21 mouse cellular contexts compared by ENCODE assay signal in the genomic region with DNA sequence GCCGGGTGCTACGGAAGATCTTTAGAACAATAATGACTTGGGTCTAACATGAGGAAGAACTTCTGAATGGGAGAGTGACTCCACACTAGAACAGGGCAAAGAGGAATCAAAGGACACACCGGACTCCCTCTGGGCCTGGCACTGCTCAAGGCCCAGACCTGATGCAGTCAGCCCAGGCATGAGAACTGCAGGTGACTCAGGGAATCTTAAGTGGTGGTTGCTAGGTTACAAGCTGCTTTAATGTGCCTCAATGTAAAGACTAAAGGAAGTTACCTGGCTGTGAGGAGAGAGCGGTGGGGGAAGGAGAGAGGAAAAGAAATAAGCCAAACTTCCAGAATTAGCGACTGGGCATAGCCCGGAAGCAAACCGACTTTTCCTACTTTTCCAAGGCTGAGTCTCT. TPM values are rescaled to one million over a fixed set of nuclear protein-coding genes. Genes with fewer than 3 reads are reported as not detected.
A peak's percentile ranks its signal among the peaks of the same experiment; 100 is the strongest.
DNase-seq lines count a peak whose midpoint lies in the region; ATAC-seq and TF ChIP-seq lines count a peak whose summit lies in the region.
"Had no signal": no experiment of that assay in that cellular context is flagged by ENCODE, and none has a peak within 500 bp of the region (broad histone marks: within the 10 kb centered on the region; RNA-seq: fewer than 3 reads in every experiment).

No protein-coding gene starts in this region.

- no peaks in the 10 kb centered on the region for H3K36me3 ChIP-seq in embryonic facial prominence, embryonic 14.5 days (ENCODE audit: control insufficient read depth, insufficient read depth, low read length)
- H3K36me3 ChIP-seq in embryonic facial prominence, embryonic 10.5 days (replicated peaks): no peaks in the 10 kb centered on the region
- H3K36me3 ChIP-seq in lung, embryonic 16.5 days (ENCODE audit: control insufficient read depth, insufficient read depth, low read length): no peaks in the 10 kb centered on the region
- H3K36me3 ChIP-seq in forebrain, postnatal 0 days (ENCODE audit: insufficient read depth): no peaks in the 10 kb centered on the region
- H3K36me3 ChIP-seq: embryonic facial prominence, embryonic 12.5 days; heart, embryonic 13.5 days; neural tube, embryonic 15.5 days had no signal

- DNase-seq in embryonic facial prominence, embryonic 14.5 days (ENCODE audit: low spot score): peak; percentile 50
- no peak for DNase-seq in embryonic facial prominence, embryonic 10.5 days (ENCODE audit: low spot score)
- no peak for DNase-seq in lung, postnatal 10 days
- DNase-seq in brain, adult 2 months (ENCODE audit: low read depth, low spot score): peak; percentile 58
- DNase-seq in forebrain, postnatal 0 days: no peak
- DNase-seq in yolk sac, embryonic 10.5 days (ENCODE audit: low spot score): no peak
- DNase-seq: cerebellum, adult 11 months; kidney, adult 9 months; right cerebral cortex, postnatal 4 days; thymus, postnatal 25 days had no signal

- 70% methylated on average over 7 of the region's 7 CpGs for WGBS in embryonic facial prominence, embryonic 14.5 days
- WGBS in embryonic facial prominence, embryonic 10.5 days: 67% methylated on average over 7 of the region's 7 CpGs
- WGBS in lung, embryonic 16.5 days: 49% methylated on average over 7 of the region's 7 CpGs
- 59% methylated on average over 7 of the region's 7 CpGs for WGBS in forebrain, postnatal 0 days

- ATAC-seq in embryonic facial prominence, embryonic 14.5 days (ENCODE audit: low read depth): no peak
- ATAC-seq in lung, embryonic 16.5 days (ENCODE audit: low read depth): peak; percentile 61
- ATAC-seq in forebrain, postnatal 0 days: peak; percentile 29; the same call in 1 of the 2 replicates
- no peak for ATAC-seq in megakaryocyte, adult 5-6 weeks (ENCODE audit: poor library complexity, severe bottlenecking)

- H3K27me3 ChIP-seq in embryonic facial prominence, embryonic 14.5 days (replicated peaks; ENCODE audit: control insufficient read depth, insufficient read depth, low read length): peaks cover 28% of the 10 kb centered on the region
- H3K27me3 ChIP-seq in embryonic facial prominence, embryonic 10.5 days (replicated peaks; ENCODE audit: low read depth, poor library complexity, severe bottlenecking): peaks cover 64% of the 10 kb centered on the region
- peaks cover 8% of the 10 kb centered on the region; the same call in 1 of the 2 replicates for H3K27me3 ChIP-seq in lung, embryonic 16.5 days (ENCODE audit: control insufficient read depth, insufficient read depth, low read depth, low read length)
- H3K27me3 ChIP-seq in forebrain, postnatal 0 days (ENCODE audit: insufficient read depth, low read length): no peaks in the 10 kb centered on the region; the same call in 1 of the 2 replicates

- H3K27ac ChIP-seq in embryonic facial prominence, embryonic 14.5 days (replicated peaks; ENCODE audit: low read depth, low read length): no peak overlapping the region
- H3K27ac ChIP-seq in embryonic facial prominence, embryonic 10.5 days (replicated peaks): no peak overlapping the region
- H3K27ac ChIP-seq in lung, embryonic 16.5 days (ENCODE audit: low read length): peak overlapping the region; percentile 64
- no peak overlapping the region for H3K27ac ChIP-seq in forebrain, postnatal 0 days (ENCODE audit: low read depth, low read length)
- H3K27ac ChIP-seq: embryonic facial prominence, embryonic 12.5 days; gastrocnemius, adult 2 months; heart, embryonic 13.5 days; macrophage; neural tube, embryonic 15.5 days had no signal

- H3K4me1 ChIP-seq in embryonic facial prominence, embryonic 14.5 days (ENCODE audit: control insufficient read depth, insufficient read depth, low read length): peaks cover 18% of the 10 kb centered on the region
- H3K4me1 ChIP-seq in embryonic facial prominence, embryonic 10.5 days: peaks cover 58% of the 10 kb centered on the region
- peaks cover 49% of the 10 kb centered on the region for H3K4me1 ChIP-seq in lung, embryonic 16.5 days (replicated peaks; ENCODE audit: control insufficient read depth, insufficient read depth, low read length)
- H3K4me1 ChIP-seq in forebrain, postnatal 0 days (ENCODE audit: insufficient read depth): peaks cover 19% of the 10 kb centered on the region

- no peak for TF ChIP-seq CTCF in forebrain, postnatal 0 days (IDR thresholded peaks at IDR 0.05; ENCODE audit: low read depth)

- H3K9ac ChIP-seq in embryonic facial prominence, embryonic 14.5 days (ENCODE audit: low read depth, low read length): no peak overlapping the region
- no peak overlapping the region for H3K9ac ChIP-seq in lung, embryonic 16.5 days (ENCODE audit: low read length)
- H3K9ac ChIP-seq in forebrain, postnatal 0 days: no peak overlapping the region
- H3K9ac ChIP-seq: embryonic facial prominence, embryonic 12.5 days; heart, embryonic 13.5 days; neural tube, embryonic 15.5 days had no signal

- no peak overlapping the region for H3K4me2 ChIP-seq in embryonic facial prominence, embryonic 14.5 days (ENCODE audit: low read depth, low read length)
- H3K4me2 ChIP-seq in lung, embryonic 16.5 days (ENCODE audit: low read depth, low read length): no peak overlapping the region
- no peak overlapping the region for H3K4me2 ChIP-seq in forebrain, postnatal 0 days (ENCODE audit: low read depth)
- H3K4me2 ChIP-seq: embryonic facial prominence, embryonic 12.5 days; heart, embryonic 13.5 days; neural tube, embryonic 15.5 days had no signal

- no peaks in the 10 kb centered on the region for H3K9me3 ChIP-seq in embryonic facial prominence, embryonic 14.5 days (ENCODE audit: control insufficient read depth, low read length)
- no peaks in the 10 kb centered on the region for H3K9me3 ChIP-seq in embryonic facial prominence, embryonic 10.5 days
- H3K9me3 ChIP-seq in lung, embryonic 16.5 days (ENCODE audit: control insufficient read depth, low read length): no peaks in the 10 kb centered on the region
- H3K9me3 ChIP-seq in forebrain, postnatal 0 days (ENCODE audit: low read length): no peaks in the 10 kb centered on the region
- H3K9me3 ChIP-seq: embryonic facial prominence, embryonic 12.5 days; heart, embryonic 13.5 days; neural tube, embryonic 15.5 days had no signal

- H3K4me3 ChIP-seq in embryonic facial prominence, embryonic 14.5 days (ENCODE audit: low read depth, low read length): no peak overlapping the region
- H3K4me3 ChIP-seq in embryonic facial prominence, embryonic 10.5 days: no peak overlapping the region
- no peak overlapping the region for H3K4me3 ChIP-seq in lung, embryonic 16.5 days (ENCODE audit: low read length)
- no peak overlapping the region for H3K4me3 ChIP-seq in forebrain, postnatal 0 days (ENCODE audit: low read depth, low read length)
- H3K4me3 ChIP-seq: embryonic facial prominence, embryonic 12.5 days; gastrocnemius, adult 2 months; heart, embryonic 13.5 days; neural tube, embryonic 15.5 days had no signal

RNA-seq across cellular contexts. Expression of gene Klhdc8a, which starts 2.9 kb away (rescaled TPM):
- 0.52 and 0.70 TPM in 2 replicates for polyA plus RNA-seq in embryonic facial prominence, embryonic 14.5 days (2014; fragmentation: Nextera tagmentation; extraction: Ambion mirVana)
- polyA plus RNA-seq in embryonic facial prominence, embryonic 10.5 days (2016; fragmentation: Nextera tagmentation; extraction: Ambion mirVana): 0.46 and 0.58 TPM in 2 replicates
- polyA plus RNA-seq in lung, embryonic 16.5 days (2015; fragmentation: Nextera tagmentation; extraction: Ambion mirVana): 0.50 and 0.87 TPM in 2 replicates
- total RNA-seq in forebrain, postnatal 0 days (2014; rRNA removed): 10.3 and 11.2 TPM in 2 replicates
- 4.5 and 6.3 TPM in 2 replicates for polyA plus RNA-seq in forebrain, postnatal 0 days (2015; fragmentation: Nextera tagmentation; extraction: Ambion mirVana)
- total RNA-seq in megakaryocyte, adult 5-6 weeks (2015): not detected in 2 replicates
- total RNA-seq in megakaryocyte, adult 5-6 weeks (2017): not detected in 2 replicates
- total RNA-seq: CH12.LX; common myeloid progenitor, adult 5-6 weeks; granulocyte monocyte progenitor cell, adult 5-6 weeks; monocyte, adult 5-6 weeks had no signal
- polyA plus RNA-seq: macrophage had no signal

RNA-seq across cellular contexts. Expression of gene Nuak2, which starts 20.4 kb away (rescaled TPM):
- polyA plus RNA-seq in embryonic facial prominence, embryonic 14.5 days (2014; fragmentation: Nextera tagmentation; extraction: Ambion mirVana): 5.2 and 6.1 TPM in 2 replicates
- 12.6 and 19.6 TPM in 2 replicates for polyA plus RNA-seq in embryonic facial prominence, embryonic 10.5 days (2016; fragmentation: Nextera tagmentation; extraction: Ambion mirVana)
- 23.4 TPM in 2 replicates for polyA plus RNA-seq in lung, embryonic 16.5 days (2015; fragmentation: Nextera tagmentation; extraction: Ambion mirVana)
- 4.4 and 4.5 TPM in 2 replicates for total RNA-seq in forebrain, postnatal 0 days (2014; rRNA removed)
- 4.3 and 6.8 TPM in 2 replicates for polyA plus RNA-seq in forebrain, postnatal 0 days (2015; fragmentation: Nextera tagmentation; extraction: Ambion mirVana)
- 23.9 and 24.2 TPM in 2 replicates for total RNA-seq in megakaryocyte, adult 5-6 weeks (2015)
- total RNA-seq in megakaryocyte, adult 5-6 weeks (2017): 14.3 and 16.7 TPM in 2 replicates

Comparison
In these comparisons a context has a peak if more than half of its experiments do, and no peak if none do; other contexts are left out.
1. DNase-seq: peak in embryonic facial prominence, embryonic 14.5 days (single experiment) and brain, adult 2 months (single experiment); none in embryonic facial prominence, embryonic 10.5 days (single experiment), lung, postnatal 10 days (single experiment), forebrain, postnatal 0 days (single experiment) and yolk sac, embryonic 10.5 days (single experiment).
2. ATAC-seq: peak in lung, embryonic 16.5 days (single experiment) and forebrain, postnatal 0 days (single experiment); none in embryonic facial prominence, embryonic 14.5 days (single experiment) and megakaryocyte, adult 5-6 weeks (single experiment).